Mouse (Mus musculus) adrenal gland (tissue): ENCODE measurements around the gene Pam.

ENCODE experiments used
- intact Hi-C: fragments of 180-260 bp; cut with DNase I; formaldehyde crosslinking; loops from one replicate; pipeline ENCODE4 v1.15.1; 2025

The Pam gene

DNA sequence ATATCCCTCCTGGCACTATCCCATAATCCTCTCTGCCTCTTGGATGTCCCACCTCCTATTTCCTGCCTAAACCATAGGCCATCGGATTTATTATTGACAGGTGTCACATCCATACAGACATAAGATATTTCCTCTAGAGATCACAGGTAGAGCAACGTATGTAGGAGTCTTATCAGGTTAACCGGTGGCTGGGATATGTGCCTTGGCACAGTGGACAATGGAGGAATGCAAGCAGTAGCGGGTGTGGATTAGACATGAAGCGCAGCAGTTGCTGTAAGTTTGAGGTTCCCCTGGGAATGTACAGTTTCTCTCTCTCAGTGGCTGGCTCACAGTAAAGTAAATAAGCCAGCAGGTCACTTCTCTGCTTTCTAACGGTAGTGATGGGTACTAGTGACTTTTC, 173.1 kb downstream of the Pam start:
- intact Hi-C loops: no loop called here

DNA sequence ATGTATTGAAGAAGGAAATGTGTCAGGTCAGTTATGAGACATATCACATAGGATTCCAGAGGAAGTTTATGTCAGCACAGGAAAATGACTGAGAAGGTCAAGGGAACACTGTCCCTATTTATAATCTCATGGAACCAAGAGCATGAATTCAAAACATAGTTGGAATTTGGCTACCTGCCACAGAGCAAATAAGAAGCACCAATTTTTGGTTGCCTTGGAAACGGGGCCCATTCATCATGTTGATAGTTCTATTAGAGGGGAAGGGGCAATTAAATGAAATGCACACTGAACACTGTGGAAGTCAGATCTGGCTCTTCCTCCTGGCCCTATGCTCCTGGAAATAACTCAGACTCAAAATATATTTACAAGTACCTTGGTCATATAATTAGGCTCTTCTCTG, 173.6 kb downstream of the Pam start:
- intact Hi-C loops: no loop called here

DNA sequence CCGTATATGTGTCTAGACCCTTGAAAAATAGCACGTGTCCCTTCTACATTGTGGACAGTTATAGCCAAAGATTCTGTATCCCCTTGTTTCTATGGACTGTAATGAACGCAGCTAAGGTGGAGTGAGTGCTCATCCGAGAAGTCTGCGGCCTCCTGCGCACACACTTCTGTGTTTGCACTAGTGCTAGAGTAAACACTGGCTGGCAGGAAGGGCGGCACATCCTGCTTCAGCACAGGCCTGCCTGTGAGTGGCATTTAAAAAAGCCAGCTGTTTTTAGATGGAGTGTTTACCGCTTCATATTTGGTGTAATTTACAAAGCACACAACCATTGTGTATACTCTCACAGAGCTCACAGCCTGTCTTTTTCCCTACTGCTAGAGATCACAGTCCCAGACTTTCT, 177.0 kb downstream of the Pam start:
- intact Hi-C loops: no loop called here

DNA sequence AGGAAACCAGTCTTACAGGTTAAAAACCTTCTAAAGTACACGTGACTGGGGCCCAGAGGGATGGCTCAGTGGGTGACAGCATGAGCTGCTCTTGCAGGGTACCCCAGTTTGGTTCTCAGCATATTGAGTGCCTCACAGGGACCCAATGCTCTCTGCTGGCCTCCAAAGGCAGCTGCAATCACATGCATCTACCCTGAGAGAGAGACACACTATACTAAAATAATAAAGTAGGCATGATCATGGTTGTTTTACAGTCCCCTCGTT, 178.5 kb downstream of the Pam start:
- intact Hi-C loops: no loop called here

DNA sequence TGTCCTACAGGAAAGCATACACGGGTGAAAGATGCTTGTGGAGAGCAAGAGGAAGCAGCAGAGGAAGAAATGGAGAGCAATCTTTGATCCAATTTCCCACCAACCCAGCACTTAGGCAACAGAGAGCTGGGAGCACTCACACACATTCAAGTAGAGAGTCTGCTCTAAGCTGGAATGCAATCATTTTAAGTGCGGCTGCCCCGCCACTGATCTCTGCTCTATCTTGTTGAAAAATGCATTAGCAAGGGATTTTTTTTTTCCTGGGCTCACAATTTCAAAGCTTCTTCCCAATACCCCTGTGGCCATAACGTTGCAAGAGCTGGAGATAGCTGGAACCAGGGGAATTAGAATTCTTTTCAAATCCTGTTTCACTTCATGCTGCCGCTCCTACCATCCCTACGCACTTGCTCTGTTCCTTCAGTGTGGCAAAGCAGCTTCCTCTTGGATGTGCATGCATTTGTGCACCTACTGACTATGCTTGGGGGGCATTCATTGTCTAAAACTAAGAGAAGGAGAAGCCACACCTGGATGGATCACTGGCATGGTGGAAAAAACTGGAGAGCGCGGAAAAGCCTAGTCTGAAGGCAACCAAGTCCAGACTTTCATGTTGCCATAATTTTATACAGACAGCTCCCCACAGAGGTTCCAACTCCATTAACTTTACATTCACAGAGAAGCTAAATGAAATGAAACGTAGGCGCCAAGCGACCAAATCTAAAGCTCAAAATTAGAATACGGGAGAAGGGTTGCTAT, 179.1 kb downstream of the Pam start:
- intact Hi-C loops: no loop called here

DNA sequence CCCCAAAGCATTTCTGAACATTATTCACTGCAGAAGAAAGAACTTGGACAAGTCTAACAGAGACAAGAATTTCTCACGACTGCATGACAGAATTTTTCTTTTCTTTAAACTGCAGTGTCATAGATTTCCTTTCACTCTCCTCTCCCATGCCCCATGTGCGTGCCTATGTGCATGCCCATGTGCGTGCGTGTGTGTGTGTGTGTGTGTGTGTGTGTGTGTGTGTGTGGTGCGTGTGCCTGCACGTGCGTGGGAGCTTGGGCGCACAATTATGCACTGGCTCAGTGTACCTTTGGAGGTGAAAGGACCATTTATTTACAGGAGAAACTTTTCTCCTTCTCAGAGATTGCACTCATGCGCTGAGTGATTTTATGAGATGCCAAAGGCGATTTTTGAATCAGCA, 179.7 kb downstream of the Pam start:
- intact Hi-C loops: no loop called here

DNA sequence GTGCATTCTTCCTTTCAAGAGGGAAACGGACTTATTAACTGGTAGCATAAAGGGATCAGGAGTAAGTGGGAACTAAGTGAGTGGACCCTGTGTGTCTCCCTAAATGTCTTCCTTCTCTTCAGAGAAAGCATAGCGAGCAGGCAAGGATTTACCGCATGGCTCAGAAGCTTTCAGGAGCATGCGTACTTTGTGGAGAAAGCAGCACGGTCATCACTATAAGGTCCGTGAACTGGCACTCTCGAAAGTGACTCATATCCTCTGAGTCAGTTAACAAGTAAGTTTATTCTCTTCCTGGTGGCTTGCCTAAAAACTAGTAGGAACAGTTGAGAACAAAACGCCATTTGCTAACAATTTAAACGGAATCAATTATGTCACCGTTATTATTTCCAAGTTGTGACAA, 184.6 kb downstream of the Pam start:
- intact Hi-C loops: no loop called here

DNA sequence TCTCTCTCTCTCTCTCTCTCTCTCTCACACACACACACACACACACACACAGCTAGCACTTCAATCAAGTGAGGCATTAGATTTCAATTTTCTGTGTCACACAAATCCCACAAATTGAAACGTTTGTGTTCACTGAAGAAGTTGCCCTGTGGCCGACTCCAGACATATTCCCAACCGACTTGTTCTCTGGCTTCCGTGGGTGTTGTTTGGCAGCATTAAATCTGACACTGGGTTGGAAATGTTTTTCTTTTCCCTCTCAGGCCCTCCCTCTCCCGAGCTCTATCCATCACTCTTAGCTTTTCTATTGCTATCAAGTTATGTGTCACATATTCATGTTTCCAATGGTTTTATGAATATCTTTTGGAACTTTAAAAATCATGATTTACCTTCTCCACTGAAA, 185.9 kb downstream of the Pam start:
- intact Hi-C loops: loop anchor here (10.0 kb wide), 1 partner anchor 145 kb away; no protein-coding TSS in a partner anchor

DNA sequence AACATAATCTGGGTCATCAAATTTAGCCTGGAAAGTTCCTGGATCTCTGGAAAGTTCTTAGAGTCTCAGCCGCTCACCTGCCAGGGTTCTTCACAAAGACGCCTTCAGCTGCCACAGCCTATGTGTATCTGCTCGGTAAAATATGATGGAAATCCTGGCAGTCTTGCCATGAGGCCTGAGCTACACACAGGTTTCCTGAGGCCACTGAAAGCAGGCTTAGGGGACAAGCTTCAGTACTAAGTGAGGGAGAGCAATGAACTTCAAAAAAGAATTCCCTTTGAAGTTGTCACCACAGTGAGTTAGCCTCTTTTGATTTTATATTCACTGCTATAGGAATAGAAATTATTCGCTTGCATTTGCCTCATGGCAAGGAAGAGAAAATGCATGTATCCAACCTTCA, 186.7 kb downstream of the Pam start:
- intact Hi-C loops: loop anchor here (10.0 kb wide), 1 partner anchor 146 kb away; no protein-coding TSS in a partner anchor

DNA sequence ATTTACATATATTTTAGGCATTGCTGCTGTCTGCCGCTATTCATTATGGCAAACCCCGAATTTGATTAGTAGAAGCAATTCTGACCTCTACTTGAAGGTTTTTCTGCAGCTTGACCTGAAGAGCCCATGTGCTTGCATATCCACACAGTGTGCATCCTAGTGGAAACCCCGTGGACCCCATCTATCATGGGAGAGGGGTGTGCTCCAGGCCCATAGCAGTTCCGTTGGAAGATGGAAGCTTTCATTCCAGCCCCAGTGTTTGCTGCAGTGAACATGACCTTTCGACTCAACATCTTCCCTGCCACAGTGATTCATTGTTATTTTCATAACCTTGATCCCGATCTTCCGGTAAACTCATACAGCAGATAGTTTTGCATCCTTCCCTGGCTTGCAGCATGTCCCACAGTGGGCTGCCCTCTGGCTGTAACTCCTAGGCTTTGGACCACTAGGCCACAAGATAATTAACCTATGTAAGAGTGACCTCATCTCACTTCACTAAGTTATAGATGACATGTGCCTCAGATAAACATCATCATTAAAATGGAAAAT, 191.5 kb downstream of the Pam start:
- intact Hi-C loops: loop anchor here (10.0 kb wide), 1 partner anchor 151 kb away; no protein-coding TSS in a partner anchor

DNA sequence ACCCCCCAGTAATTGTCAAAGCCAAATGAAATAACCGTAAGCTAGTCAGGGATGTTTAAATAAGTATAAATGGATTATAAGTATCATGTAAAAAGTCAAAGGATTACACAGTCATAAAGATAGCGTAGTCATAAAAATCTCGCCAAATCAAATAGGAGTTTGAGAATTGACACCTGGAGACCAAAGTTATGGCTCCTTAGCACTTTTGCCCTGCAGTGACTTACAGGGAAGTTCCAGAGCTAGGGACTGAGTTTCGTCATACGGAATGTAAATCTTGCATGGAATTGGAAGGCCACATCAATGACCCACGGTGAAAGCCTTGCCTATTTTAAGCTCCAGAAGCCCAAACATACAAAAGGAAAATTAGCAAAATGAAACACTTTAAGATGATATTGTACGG, 192.6 kb downstream of the Pam start:
- intact Hi-C loops: loop anchor here (10.0 kb wide), 1 partner anchor 152 kb away; no protein-coding TSS in a partner anchor

DNA sequence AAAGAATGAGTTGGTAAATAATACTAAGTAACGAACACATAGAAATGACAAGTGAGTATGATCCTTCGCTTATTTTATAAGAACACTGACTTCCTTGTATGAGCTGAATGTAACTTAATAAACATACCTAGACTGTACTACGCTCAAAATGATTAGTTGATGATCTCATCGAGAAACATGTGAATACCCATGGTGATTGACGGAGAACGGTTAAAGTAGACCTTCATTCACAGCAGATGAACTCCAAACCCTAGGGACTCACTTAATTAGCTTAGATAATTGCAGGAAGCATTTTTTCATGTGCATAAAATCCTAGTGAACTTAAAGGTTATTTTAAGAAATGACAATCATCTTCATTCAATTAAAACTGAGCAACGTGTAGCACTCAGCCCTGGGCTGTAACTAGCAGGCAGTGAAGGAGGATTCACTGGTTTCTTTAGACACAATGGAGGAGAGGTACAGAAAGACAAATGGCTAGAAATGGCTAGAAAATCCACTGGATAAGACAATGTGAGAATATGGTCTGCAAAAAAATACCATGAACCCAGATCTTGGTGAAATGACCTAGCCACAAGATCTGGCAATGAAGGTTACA, 194.8 kb downstream of the Pam start:
- intact Hi-C loops: loop anchor here (10.0 kb wide), 1 partner anchor 154 kb away; no protein-coding TSS in a partner anchor

DNA sequence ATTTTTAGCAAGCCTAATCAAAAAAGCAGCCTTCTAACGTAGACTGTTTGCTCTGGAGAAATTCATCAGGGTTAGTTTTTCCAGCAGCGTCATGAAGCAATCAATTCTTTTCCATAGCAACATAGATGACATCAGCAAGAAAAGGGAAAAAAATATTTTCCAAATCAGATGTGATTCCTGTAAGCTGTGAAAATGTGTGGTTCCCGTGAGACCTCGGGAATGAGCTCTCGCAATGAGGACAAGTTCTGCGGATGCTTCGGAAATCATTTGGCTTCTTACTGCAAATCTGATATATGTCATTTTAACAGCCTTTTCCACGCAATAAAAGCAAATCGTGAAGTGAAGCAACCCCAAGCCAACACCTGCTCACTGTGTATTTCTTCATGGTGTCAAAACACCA, 207.9 kb downstream of the Pam start:
- intact Hi-C loops: no loop called here

DNA sequence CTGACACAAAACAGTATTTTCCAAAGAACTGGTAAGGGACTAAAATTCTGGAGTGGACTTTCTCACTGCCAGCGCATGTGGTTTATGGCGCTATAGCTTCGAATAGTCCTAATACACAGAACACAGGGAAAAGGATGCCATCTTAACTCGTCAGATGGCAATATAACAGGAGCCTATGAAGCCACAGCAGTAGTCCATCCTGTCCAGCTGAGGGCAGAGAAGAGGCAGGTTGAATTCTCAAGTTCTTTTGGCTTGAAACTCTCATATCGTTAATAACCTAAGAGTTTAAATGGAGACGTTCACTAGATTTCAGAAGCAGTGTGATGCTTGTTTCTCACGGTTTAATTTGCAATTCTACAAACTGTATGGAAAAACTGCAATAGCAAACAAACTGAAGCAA, 211.9 kb downstream of the Pam start:
- intact Hi-C loops: no loop called here

DNA sequence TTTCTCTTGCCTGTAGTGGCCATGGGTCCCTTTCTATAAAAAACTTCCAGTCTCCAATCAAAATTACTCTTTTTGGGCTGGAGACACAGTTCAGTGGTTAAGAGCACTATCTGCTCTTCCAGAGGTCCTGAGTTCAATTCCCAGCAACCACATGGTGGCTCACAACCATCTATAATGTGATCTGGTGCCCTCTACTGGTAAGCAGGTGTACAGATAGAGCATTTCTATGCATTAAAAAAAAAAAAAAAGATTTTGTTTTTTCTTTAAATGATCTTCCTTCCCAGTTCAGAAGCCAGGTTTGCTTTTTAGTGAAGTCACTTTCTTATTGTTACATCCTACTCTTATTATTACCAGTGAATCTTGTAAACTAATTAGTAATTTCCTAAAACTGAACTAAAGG, 218.4 kb downstream of the Pam start:
- intact Hi-C loops: loop anchor here (10.0 kb wide), 1 partner anchor 308 kb away; no protein-coding TSS in a partner anchor

DNA sequence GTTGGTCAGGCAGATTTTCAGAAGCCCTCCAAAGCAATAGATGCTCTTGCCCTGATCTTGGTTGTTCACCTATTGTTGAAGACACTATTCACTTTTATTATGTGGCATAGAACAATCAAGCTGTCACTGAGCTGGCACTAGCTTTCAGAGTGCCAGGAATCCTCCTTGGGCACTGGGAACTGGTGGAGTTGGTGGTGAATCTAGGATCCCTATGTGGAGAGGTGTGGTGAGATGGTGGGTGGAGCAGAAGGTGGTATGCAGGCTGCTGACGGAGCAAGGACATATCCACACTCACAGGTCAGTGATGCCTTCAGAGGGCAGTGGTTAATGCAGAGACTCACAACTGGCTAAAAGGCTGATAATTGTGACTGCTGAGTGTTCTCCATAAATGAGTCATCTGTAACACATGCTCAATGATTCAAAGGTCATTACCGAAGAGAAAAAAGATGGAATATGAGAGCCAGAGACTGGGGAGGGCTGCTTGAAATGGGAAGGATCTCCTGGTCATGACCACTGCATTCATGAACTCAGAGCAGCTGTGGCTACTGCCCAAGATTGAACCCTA, 221.9 kb downstream of the Pam start:
- intact Hi-C loops: loop anchor here (10.0 kb wide), 1 partner anchor 311 kb away; no protein-coding TSS in a partner anchor

DNA sequence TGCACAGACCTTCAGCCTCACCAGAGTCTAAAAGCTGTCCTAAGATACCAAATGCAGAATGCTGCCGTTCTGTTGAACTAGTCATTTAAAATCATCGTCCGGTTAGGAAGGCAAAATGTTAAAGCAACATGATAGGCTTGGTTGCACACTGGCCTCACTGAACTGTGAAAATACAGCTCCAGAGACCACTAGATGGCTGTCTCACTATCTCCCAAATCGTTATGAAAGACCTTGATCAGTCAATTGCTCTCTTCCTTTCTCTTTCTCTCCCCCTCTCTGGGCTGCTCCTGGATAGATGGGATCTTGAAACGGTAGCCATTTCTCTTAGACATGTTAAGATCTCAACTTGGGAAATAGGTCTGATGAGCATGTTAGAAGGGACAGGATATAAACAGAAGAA, 223.0 kb downstream of the Pam start:
- intact Hi-C loops: loop anchor here (10.0 kb wide), 1 partner anchor 312 kb away; no protein-coding TSS in a partner anchor

DNA sequence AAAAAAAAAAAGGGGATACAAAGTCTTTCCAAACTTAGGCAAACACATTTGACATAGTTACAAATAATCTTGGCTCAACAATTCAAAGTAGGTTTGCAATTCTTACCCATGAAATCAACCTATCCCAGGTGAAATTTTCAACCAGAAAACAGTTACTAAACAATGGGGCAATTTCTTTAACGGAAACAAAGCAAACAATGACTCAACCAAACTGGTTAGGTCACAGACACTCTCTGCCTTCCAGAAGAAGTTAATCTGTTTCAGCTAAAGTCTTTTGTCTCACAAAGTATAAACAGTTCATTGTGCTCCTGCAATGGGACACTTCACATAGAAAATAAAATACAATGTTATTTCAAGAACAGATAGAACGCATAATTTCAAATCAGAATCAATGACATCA, 223.4 kb downstream of the Pam start:
- intact Hi-C loops: loop anchor here (10.0 kb wide), 1 partner anchor 313 kb away; no protein-coding TSS in a partner anchor

DNA sequence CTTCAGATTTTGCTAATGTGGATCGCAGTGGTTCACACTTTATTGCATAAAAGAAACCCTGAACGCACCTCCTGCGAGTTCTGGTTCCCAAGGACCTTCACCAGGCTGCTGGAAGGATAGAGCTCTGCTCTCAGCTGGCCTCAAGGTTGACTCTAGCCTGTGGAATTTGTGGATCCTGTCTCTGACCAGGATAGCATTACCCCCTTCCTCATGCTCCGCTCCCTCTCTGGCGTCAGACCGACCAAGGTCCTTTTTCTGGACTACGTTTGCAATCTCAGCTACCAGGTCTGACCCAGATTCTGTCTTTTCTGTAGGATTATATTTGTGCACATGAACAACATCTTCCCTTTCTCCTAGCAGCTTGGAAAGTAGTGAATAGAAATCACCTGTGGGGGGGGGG, 231.3 kb downstream of the Pam start:
- intact Hi-C loops: no loop called here

DNA sequence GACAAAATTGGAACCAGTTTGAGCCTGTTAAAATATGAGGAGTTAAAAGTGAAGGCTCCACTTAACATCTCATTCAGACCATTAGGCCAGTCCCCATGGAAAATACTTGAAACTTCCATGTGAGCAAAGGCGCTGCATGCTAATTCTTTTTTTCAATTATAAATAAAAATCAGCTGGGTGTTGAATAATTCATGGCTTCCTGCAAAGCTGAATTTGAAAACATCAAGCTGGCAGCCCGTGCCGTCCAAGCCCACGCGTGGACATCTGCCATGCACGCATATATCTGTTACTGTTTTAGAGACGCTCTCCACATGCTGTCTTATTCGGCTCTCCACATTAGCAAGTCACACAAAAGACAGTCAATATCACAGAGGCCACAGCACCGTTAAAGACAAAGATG, 232.3 kb downstream of the Pam start:
- intact Hi-C loops: no loop called here

DNA sequence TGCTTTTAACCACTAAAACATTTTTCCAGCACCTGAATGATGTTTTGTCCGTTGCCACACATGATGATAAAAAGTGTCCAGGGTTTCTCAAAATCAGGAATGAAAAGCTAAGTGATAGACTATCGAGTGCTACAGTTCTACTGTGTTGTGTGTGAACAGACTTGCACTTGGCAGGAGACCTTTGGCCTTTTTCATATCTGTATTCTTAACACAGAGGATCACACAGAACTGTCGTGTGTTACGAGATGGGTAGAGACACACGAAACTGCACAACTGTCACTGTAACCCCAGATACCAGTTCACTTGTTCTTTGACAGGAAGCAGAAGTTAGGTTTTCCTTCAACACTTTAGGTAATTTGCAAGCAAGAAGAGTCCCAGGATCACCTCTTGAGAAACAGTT, 232.7 kb downstream of the Pam start:
- intact Hi-C loops: no loop called here

DNA sequence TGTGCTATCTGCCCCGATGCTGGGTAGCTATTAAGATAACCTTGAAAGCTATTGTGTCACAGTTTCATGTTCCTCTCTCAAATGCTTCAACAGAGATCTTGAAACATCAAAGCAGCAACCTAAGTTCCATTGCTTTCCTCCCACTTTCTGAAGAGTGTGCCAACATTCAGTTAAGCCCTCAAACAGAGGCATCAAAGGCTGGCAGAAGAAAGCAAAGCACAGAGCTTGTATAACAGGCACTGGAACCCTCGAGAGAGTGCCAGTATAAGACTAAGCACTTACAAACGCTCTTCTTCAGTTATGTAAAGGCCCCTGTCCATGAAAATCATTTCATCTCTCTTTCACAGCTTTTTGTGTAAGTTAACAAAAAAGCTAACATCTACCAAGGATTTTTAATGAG, 241.2 kb downstream of the Pam start:
- intact Hi-C loops: no loop called here
